Mouse (Mus musculus): Measurements from ENCODE around the gene Unc13b.

Gene Unc13b

GRCm38 (mm10) chr4:43217997-43218396 is 159.2 kb downstream of the Unc13b start:
- no peak for DNase-seq (ENCODE audit: low spot score in 2 of 2)

GRCm38 (mm10) chr4:43231821-43232220 is 173.1 kb downstream of the Unc13b start:
- DNase-seq (ENCODE audit: low spot score in 2 of 2) = no peak

- DNase-seq (ENCODE audit: low spot score in 2 of 2) = no peak
Measured at GRCm38 (mm10) chr4:43232985-43233384, 174.2 kb downstream of the Unc13b start.

GRCm38 (mm10) chr4:43233489-43233888 is 174.7 kb downstream of the Unc13b start:
- DNase-seq (ENCODE audit: low spot score in 2 of 2) = no peak

GRCm38 (mm10) chr4:43236898-43237297 is 178.1 kb downstream of the Unc13b start:
- DNase-seq (ENCODE audit: low spot score in 2 of 2) = no peak

- no peak for DNase-seq (ENCODE audit: low spot score in 2 of 2)
Measured at GRCm38 (mm10) chr4:43240716-43241115, 182.0 kb downstream of the Unc13b start.

- DNase-seq (ENCODE audit: low spot score in 2 of 2) = peak; percentile 44 to 59
Measured at GRCm38 (mm10) chr4:43244022-43244421, 185.3 kb downstream of the Unc13b start.

- no peak for DNase-seq (ENCODE audit: low spot score in 2 of 2)
Measured at GRCm38 (mm10) chr4:43245776-43246175, 187.0 kb downstream of the Unc13b start.

- no peak for DNase-seq (ENCODE audit: low spot score in 2 of 2)
Measured at GRCm38 (mm10) chr4:43248026-43248425, 189.3 kb downstream of the Unc13b start.

GRCm38 (mm10) chr4:43248909-43249308 is 190.2 kb downstream of the Unc13b start:
- peak; percentile 47 to 64 for DNase-seq (ENCODE audit: low spot score in 2 of 2)

GRCm38 (mm10) chr4:43251269-43251668 is 192.5 kb downstream of the Unc13b start:
- no peak for DNase-seq (ENCODE audit: low spot score in 2 of 2)

GRCm38 (mm10) chr4:43257040-43257439 is 198.3 kb downstream of the Unc13b start:
- DNase-seq (ENCODE audit: low spot score in 2 of 2) = no peak

- DNase-seq (ENCODE audit: low spot score in 2 of 2) = no peak
Measured at GRCm38 (mm10) chr4:43258556-43258955, 199.8 kb downstream of the Unc13b start.

- DNase-seq (ENCODE audit: low spot score in 2 of 2) = no peak
Measured at GRCm38 (mm10) chr4:43259435-43259834, 200.7 kb downstream of the Unc13b start.

- no peak for DNase-seq (ENCODE audit: low spot score in 2 of 2)
Measured at GRCm38 (mm10) chr4:43260096-43260495, 201.3 kb downstream of the Unc13b start.

GRCm38 (mm10) chr4:43262821-43263220 is 204.1 kb downstream of the Unc13b start:
- DNase-seq (ENCODE audit: low spot score in 2 of 2) = no peak

GRCm38 (mm10) chr4:43266146-43266545 is 207.4 kb downstream of the Unc13b start:
- no peak for DNase-seq (ENCODE audit: low spot score in 2 of 2)

- DNase-seq (ENCODE audit: low spot score in 2 of 2) = peak; percentile 89 to 91
Measured at GRCm38 (mm10) chr4:43266623-43267322, 208.0 kb downstream of the Unc13b start, which contains the start of gene Atp8b5. TSS of gene Atp8b5 (plus strand) at chr4:43267159.

- no peak for DNase-seq (ENCODE audit: low spot score in 2 of 2)
Measured at GRCm38 (mm10) chr4:43267323-43267658, 208.5 kb downstream of the Unc13b start.

- DNase-seq (ENCODE audit: low spot score in 2 of 2) = no peak
Measured at GRCm38 (mm10) chr4:43285476-43285875, 226.7 kb downstream of the Unc13b start.

GRCm38 (mm10) chr4:43287305-43287704 is 228.6 kb downstream of the Unc13b start:
- no peak for DNase-seq (ENCODE audit: low spot score in 2 of 2)

GRCm38 (mm10) chr4:43294001-43294400 is 235.2 kb downstream of the Unc13b start:
- no peak for DNase-seq (ENCODE audit: low spot score in 2 of 2)

- DNase-seq (ENCODE audit: low spot score in 2 of 2) = no peak
Measured at GRCm38 (mm10) chr4:43309696-43310338, 251.1 kb downstream of the Unc13b start.

Data from right cerebral cortex, adult 2 months (tissue).